Mouse (Mus musculus) limb, embryonic 12.5 days (tissue): ENCODE results near the gene Phtf2. TPM values are rescaled to one million over a fixed set of nuclear protein-coding genes. Genes with fewer than 3 reads are reported as not detected.

Experiments used
- ATAC-seq: fragments of 200-750 bp; cut with Nextera tagmentation; 2 replicates; pipeline ENCODE4 v1.8.0; 2017; ENCODE audit warnings: low read depth, moderate TSS enrichment; ENCODE audit not compliant: insufficient number of reproducible peaks, insufficient read depth, low FRiP score, low TSS enrichment
- H3K27ac ChIP-seq: fragments of 300-500 bp; sonication (generic); 2 replicates; pipeline ENCODE4 v1.5.1; 2016; ENCODE audit warnings: mild to moderate bottlenecking, moderate library complexity
- H3K27me3 ChIP-seq: fragments of 300-500 bp; sonication (generic); 2 replicates; pipeline ENCODE4 v1.6.1; 2016; ENCODE audit warnings: mild to moderate bottlenecking, moderate library complexity
- H3K36me3 ChIP-seq: fragments of 300-500 bp; sonication (generic); 2 replicates; pipeline ENCODE4 v1.6.1; 2016; ENCODE audit warnings: mild to moderate bottlenecking, moderate library complexity
- H3K4me1 ChIP-seq: fragments of 300-500 bp; sonication (generic); replicated peaks from 2 replicates; pipeline ENCODE4 v1.6.1; 2016
- H3K4me2 ChIP-seq: fragments of 300-500 bp; sonication (generic); 2 replicates; pipeline ENCODE4 v1.6.1; 2016; ENCODE audit warnings: mild to moderate bottlenecking, moderate library complexity
- H3K4me3 ChIP-seq: fragments of 300-500 bp; sonication (generic); replicated peaks from 2 replicates; pipeline ENCODE4 v1.5.1; 2016; ENCODE audit warnings: mild to moderate bottlenecking
- H3K9ac ChIP-seq: fragments of 300-500 bp; sonication (generic); replicated peaks from 2 replicates; pipeline ENCODE4 v1.6.1; 2016; ENCODE audit warnings: mild to moderate bottlenecking, moderate library complexity
- H3K9me3 ChIP-seq: fragments of 300-500 bp; sonication (generic); 2 replicates; pipeline ENCODE4 v1.6.1; 2016; ENCODE audit warnings: mild to moderate bottlenecking, moderate library complexity
- WGBS: fragments of 180-500 bp; shearing (Covaris S2); methylation state at CpG from one replicate; pipeline ENCODE4 v1.1.7; 2016; 5-methylcytosine and 5-hydroxymethylcytosine counted together
- polyA plus RNA-seq: library from polyadenylated mRNA; unstranded; fragments of >200 nt; fragmentation: Nextera tagmentation; extraction: Ambion mirVana; gene quantifications from 2 replicates; pipeline ENCODE4 v1.2.1, GENCODE M21; 2016

Phtf2 gene
- polyA plus RNA-seq, 1 experiment from 2014 or later: 20.8 TPM

DNA sequence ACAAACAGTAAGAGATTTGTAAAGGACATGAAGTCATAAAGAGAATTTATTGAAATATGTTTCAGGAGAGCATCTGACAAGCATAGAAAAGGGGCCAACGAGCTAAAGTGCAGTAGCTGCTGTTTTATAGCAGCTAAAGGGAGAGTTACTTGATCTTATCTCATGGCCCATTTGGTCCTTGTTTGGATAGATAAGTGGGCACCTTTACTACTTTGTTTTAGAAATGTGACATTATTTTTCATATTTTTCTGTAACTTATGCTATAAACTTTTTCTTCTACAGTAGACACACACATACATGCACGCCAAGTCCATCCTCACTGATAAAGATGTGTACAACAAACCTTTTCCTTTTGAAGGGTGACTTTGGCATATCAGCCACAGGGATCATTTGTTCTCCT lies 23.5 kb upstream of the Phtf2 start:
- Histone ChIP-seq H3K27ac (no peak overlapping the region), H3K27me3 (no peaks in the 10 kb centered on the region), H3K4me1 (no peaks in the 10 kb centered on the region), H3K9ac (no peak overlapping the region), H3K9me3 (no peaks in the 10 kb centered on the region), H3K36me3 (peaks cover 35% of the 10 kb centered on the region), H3K4me2 (no peak overlapping the region), H3K4me3 (no peak overlapping the region)
- WGBS: 71% methylated on average over 2 of the region's 2 CpGs
- ATAC-seq: no peak

GRCm38 (mm10) chr5:20904647-20905046 lies 22.7 kb upstream of the Phtf2 start:
- H3K4me2 ChIP-seq: no peak overlapping the region
- no peaks in the 10 kb centered on the region for H3K27me3 ChIP-seq
- H3K4me1 ChIP-seq: no peaks in the 10 kb centered on the region
- H3K9ac ChIP-seq: no peak overlapping the region
- no peak for ATAC-seq
- WGBS: 82% methylated on average over 2 of the region's 2 CpGs
- no peak overlapping the region for H3K27ac ChIP-seq
- H3K36me3 ChIP-seq: peaks cover 38% of the 10 kb centered on the region
- H3K9me3 ChIP-seq: no peaks in the 10 kb centered on the region
- H3K4me3 ChIP-seq: no peak overlapping the region

- no peaks in the 10 kb centered on the region for H3K9me3 ChIP-seq
- WGBS: 98% methylated on average over 2 of the region's 2 CpGs
- no peaks in the 10 kb centered on the region for H3K4me1 ChIP-seq
- H3K9ac ChIP-seq: no peak overlapping the region
- H3K27ac ChIP-seq: no peak overlapping the region
- peaks cover 36% of the 10 kb centered on the region for H3K36me3 ChIP-seq
- ATAC-seq: no peak
- H3K4me2 ChIP-seq: no peak overlapping the region
- H3K27me3 ChIP-seq: no peaks in the 10 kb centered on the region
- H3K4me3 ChIP-seq: no peak overlapping the region
Measured at GRCm38 (mm10) chr5:20897446-20898167, 15.7 kb upstream of the Phtf2 start.

DNA sequence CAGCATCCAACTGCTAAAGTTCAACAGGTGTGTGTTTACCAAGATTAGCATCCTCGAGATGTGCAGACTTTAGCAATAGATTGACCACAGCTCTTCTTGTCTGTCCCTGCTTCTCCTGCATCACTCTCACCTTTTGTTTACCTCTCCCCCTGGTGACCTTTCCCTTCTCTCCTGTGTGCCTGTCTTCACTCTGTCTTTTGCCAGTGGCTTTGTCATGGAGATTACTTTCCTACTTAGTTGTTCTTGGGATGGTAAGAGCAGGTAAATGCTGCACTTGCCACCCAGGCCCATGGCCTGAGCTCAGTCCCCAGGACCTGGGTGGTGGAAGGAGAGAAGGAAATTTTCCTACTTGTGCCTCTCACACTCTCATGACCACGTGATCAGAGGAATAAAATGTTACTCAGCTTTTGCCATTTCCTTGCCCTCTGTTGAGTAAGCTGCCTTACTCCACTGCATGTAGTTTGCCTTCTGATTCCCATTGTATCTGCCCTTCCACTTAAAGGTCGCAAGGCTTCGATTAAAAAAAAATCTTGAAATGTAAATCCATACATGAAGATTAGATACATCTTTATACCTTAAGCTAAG lies 2.2 kb upstream of the Phtf2 start:
- WGBS: 79% methylated on average over 4 of the region's 4 CpGs
- Histone ChIP-seq H3K4me3 (no peak overlapping the region), H3K36me3 (peaks cover 13% of the 10 kb centered on the region; the same call in 1 of the 2 replicates), H3K27ac (no peak overlapping the region), H3K27me3 (no peaks in the 10 kb centered on the region), H3K9me3 (no peaks in the 10 kb centered on the region), H3K4me1 (peaks cover 17% of the 10 kb centered on the region), H3K9ac (no peak overlapping the region), H3K4me2 (peak overlapping the region; percentile 70)
- ATAC-seq: no peak

DNA sequence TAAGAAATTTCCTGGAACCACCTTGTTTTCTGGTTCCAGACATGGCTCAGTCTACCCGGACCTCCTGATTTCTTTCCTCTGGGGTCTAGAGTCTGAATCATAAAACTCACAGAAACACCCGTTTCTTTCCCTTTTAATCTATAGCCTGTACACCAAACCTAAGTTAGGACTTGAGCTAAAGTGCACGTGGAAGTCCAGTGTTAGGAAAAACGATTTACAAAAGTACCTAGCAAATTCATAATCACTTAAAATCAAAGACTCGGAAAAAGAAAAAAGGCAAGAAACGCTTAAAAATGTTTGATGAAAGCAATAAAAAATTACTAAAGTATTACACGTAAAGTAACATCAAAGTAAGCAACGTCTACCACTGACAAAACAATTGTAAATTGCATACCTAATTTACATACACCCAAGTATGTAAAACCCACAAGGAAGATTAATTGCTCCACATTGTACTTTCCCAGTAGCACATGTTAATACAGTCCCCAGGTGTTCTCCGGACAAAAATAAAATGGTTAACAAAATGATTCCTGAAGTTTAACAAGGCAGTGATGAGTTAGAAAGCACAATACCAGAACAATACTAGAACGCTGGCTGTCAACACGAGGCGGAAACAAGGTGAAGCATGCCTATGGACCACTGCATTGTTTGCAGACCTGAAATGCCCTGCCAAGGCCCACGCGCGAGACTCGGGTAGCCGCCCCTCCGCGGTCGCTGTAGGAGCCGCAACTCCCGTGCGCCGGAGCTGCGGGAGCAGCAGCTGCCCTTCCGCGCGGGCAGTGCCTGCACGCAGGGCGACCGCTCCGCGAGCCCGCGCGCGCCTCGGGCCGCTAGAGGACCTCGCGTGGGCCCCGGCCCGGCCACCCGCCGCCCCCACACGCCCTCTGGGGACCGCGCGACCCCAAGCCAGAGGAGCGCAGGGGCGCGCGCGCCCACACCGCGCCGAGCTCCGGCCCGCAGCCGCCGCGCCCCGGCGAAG lies 838 bp downstream of the Phtf2 start:
- WGBS: under 1% methylated on average over 63 of the region's 64 CpGs
- peak; percentile 18; the same call in 1 of the 2 replicates for ATAC-seq
- peak overlapping the region; percentile 85 for H3K9ac ChIP-seq

GRCm38 (mm10) chr5:20880386-20880785 lies 1.5 kb downstream of the Phtf2 start:
- Histone ChIP-seq H3K4me2 (peak overlapping the region; percentile 60), H3K36me3 (peaks cover under 1% of the 10 kb centered on the region; the same call in 1 of the 2 replicates), H3K9ac (peak overlapping the region; percentile 37; the same call in 1 of the 2 replicates), H3K27me3 (no peaks in the 10 kb centered on the region), H3K9me3 (no peaks in the 10 kb centered on the region), H3K4me3 (peak overlapping the region; percentile 85), H3K4me1 (peaks cover 17% of the 10 kb centered on the region), H3K27ac (no peak overlapping the region)
- WGBS: 63% methylated on average over 2 of the region's 2 CpGs
- no peak for ATAC-seq

More for the DNA sequence above, 838 bp downstream of the Phtf2 start:
- Histone ChIP-seq H3K4me3 (peak overlapping the region; percentile 85), H3K9me3 (no peaks in the 10 kb centered on the region), H3K4me1 (peaks cover 17% of the 10 kb centered on the region), H3K27me3 (no peaks in the 10 kb centered on the region), H3K4me2 (peak overlapping the region; percentile 60), H3K36me3 (peaks cover 5% of the 10 kb centered on the region; the same call in 1 of the 2 replicates), H3K27ac (peak overlapping the region; percentile 96)

DNA sequence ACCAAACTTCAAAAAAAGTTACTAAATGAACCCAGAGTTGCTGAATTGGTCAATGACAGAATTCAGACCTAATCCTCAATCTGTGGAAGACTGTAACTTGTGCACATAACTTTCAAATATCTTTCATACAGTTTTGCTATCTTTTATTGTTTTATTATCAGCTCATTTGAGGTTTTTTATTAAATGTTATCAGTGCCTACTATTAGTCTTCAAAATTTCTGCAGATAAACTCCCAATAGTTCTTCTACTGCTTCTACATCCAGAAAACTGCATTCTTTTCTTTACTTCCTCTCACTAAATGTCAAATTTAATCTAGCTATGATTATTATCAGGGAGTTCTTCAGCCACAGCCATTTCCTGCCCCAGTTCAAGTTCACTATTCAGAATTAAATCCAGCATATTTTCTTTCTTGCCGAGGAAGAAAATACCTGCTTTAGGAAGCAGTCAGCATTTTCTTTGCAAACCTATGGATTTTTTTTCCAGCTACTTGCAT lies 4.9 kb downstream of the Phtf2 start:
- Histone ChIP-seq H3K4me2 (no peak overlapping the region), H3K9me3 (no peaks in the 10 kb centered on the region), H3K4me1 (peaks cover 4% of the 10 kb centered on the region; the same call in 1 of the 2 replicates), H3K27ac (no peak overlapping the region), H3K4me3 (no peak overlapping the region), H3K27me3 (no peaks in the 10 kb centered on the region), H3K36me3 (no peaks in the 10 kb centered on the region), H3K9ac (no peak overlapping the region)
- ATAC-seq: no peak
- WGBS: 73% methylated on average over 1 of the region's 1 CpGs

GRCm38 (mm10) chr5:20873146-20873545 lies 8.8 kb downstream of the Phtf2 start:
- no peak overlapping the region for H3K4me3 ChIP-seq
- H3K27me3 ChIP-seq: no peaks in the 10 kb centered on the region
- no peaks in the 10 kb centered on the region for H3K36me3 ChIP-seq
- H3K9me3 ChIP-seq: no peaks in the 10 kb centered on the region
- WGBS: 79% methylated on average over 1 of the region's 1 CpGs
- H3K27ac ChIP-seq: no peak overlapping the region
- H3K9ac ChIP-seq: no peak overlapping the region
- H3K4me1 ChIP-seq: no peaks in the 10 kb centered on the region
- no peak overlapping the region for H3K4me2 ChIP-seq
- no peak for ATAC-seq

GRCm38 (mm10) chr5:20865193-20865755 lies 16.6 kb downstream of the Phtf2 start:
- no peak overlapping the region for H3K27ac ChIP-seq
- ATAC-seq: no peak
- WGBS: 85% methylated on average over 2 of the region's 2 CpGs

DNA sequence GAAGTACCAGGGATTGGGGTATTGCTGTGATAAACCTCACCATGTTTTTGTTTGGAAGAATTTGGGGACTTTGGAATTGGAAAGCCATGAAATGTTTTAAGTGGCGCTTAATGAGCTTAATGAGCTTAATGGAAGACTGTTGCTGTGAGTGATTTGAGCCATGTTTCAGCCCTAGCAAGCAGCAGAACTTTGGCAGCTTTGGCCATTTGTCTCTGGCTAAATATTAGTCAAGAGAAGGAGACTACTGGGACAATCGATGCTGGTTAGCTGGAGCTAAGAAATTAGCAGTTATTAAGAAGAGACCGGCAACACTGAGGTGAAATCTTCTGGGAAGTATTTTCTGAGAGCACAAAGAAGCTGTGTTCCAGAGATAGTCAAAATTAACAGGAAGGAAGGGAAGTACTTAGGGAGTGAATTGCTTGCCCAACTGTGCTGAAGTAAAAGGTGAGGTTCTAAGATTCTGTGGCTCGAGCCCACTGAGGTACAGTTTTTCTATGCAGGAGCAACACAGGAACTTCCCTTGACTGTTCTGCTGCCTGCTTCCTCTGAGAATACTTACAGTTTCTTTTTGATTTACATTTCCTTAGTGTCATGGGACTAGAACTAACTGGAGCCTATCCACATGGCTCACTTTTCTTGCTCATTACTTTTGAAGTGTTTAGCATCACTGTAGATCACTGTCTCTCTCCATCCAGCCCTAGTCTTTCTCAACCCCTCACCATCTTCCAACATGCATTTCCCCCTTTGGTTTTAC lies 17.5 kb downstream of the Phtf2 start:
- no peak overlapping the region for H3K9ac ChIP-seq

More at GRCm38 (mm10) chr5:20865193-20865755, 16.6 kb downstream of the Phtf2 start:
- H3K9ac ChIP-seq: no peak overlapping the region
- H3K4me2 ChIP-seq: no peak overlapping the region
- no peaks in the 10 kb centered on the region for H3K36me3 ChIP-seq
- 0 out of 2 replicates have a peak, but pooled peaks cover 10% of the 10 kb centered on the region for H3K4me1 ChIP-seq
- H3K9me3 ChIP-seq: no peaks in the 10 kb centered on the region
- H3K4me3 ChIP-seq: no peak overlapping the region
- H3K27me3 ChIP-seq: no peaks in the 10 kb centered on the region

More for the DNA sequence above, 17.5 kb downstream of the Phtf2 start:
- no peaks in the 10 kb centered on the region; the same call in 1 of the 2 replicates for H3K36me3 ChIP-seq
- no peak for ATAC-seq
- no peak overlapping the region for H3K27ac ChIP-seq
- H3K9me3 ChIP-seq: no peaks in the 10 kb centered on the region
- H3K4me1 ChIP-seq: 0 out of 2 replicates have a peak, but pooled peaks cover 10% of the 10 kb centered on the region
- no peak overlapping the region for H3K4me2 ChIP-seq
- no peaks in the 10 kb centered on the region for H3K27me3 ChIP-seq
- 81% methylated on average over 4 of the region's 4 CpGs for WGBS
- H3K4me3 ChIP-seq: no peak overlapping the region
